Mouse (Mus musculus) urinary bladder, adult 18-20 months (tissue): ENCODE measurements at regions not wholly inside any gene's neighbourhood (a gene's known extent, or its start where the extent isn't known, plus 50 kb on each side); places are given as distances from the start of the nearest gene placed in this dataset.

Experiments
- DNase-seq, 2 experiments: peaks; one replicate each; pipeline ENCODE4 v3.0.0; 2022; ENCODE audit warnings: low spot score in 2 of 2, mixed read lengths in 2 of 2

DNA sequence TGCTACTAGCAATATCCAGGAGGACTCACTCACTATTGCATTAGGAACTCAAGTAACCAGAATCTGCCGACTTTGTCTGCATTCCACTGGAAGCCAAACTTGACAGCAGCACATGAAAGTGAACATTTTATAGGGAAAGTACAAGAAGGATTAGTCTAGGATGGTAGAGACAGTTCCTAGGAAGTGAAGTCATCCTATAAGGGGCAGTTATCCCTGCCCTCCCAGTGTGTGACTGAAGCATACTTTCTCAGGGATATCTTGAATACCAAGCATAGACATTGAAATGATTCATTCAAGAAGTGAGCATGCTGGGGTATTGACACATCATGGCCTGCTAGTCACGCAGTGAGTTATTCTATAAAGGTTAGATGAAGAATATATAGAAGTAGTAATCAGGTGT is 632.2 kb upstream of the Zeb2 start:
- no peak for DNase-seq

DNA sequence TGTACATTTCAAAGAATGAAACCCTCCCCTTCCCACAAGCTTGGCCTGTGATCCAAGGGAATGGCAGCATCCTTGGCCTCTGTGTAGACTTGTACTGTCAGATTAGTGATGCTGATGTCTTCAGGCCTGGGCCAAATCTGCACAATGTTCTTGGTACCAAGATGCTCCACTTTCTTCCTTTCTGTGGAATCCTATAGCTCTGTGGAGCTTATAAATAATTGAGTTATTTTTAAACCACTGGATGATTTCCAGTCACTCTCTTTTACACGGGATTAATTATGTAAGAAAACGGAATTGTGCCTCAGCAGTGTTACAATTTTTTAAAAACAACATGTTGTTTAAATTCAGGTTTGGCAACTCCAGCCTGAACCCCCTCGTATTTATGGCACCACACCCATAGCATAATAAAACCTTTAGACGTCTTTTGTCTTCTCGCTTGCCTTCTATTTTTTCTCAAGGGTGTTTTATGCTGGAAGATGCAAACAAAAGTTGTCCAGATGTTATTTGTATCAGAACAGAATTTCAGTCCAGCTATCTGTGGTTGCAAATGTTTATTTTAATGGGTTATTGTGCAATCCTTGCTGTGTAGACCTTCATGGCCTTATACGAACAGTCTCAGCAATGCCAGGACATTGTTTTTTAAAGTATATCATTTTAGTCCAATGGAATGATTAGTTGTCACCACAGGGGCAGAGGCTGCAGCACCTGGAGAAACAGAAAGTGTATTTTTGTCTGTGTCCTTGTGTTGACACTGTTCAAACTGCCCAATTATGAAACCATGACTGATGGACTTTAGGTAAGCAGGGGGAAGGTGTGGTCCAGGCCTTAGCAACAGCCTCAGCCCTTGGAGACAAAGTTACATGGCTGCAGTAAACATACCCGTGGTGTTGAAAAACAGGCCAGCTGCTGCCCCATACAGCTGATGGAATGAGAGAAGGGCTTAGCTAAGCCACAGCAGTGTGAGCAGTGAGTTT is 630.4 kb upstream of the Zeb2 start:
- peak in 1 of 2 experiments; percentile 22 for DNase-seq

DNA sequence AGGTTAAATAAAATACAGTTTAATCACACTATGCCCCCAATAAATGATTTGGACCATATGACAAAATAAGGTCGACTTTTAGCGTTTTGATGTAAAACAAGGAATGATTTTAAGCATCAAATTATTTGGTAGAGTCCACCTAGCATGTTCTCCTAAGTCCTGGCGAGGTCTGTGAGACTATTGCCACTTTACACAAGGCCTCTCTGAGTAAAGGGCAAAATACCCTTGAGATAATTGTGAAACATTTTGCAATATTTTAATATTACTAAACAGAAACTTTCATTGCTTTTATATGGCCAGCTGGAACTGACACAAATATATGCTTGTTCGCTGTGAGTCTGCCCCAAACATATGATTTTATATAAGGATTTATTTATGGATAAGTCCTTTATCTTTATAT is 629.4 kb upstream of the Zeb2 start:
- no peak for DNase-seq

DNA sequence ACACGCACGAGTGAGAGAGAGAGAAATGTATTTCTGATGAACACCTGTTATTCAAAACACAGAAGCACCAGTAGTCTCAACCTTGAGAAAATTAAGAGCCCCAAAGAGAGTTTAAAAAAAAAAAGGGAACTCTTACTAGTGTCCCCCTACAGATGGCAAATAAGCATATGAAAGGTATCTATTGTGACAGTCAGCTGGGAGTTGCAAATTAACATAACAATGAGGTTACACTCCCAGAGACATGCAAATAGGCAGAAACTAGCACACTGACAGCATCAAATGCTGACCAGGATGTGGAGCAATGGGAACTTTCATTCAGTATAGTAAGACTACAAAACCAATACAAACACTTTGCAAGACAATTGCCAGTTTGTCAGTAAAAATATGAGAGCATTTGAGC is 619.1 kb upstream of the Zeb2 start:
- no peak for DNase-seq

DNA sequence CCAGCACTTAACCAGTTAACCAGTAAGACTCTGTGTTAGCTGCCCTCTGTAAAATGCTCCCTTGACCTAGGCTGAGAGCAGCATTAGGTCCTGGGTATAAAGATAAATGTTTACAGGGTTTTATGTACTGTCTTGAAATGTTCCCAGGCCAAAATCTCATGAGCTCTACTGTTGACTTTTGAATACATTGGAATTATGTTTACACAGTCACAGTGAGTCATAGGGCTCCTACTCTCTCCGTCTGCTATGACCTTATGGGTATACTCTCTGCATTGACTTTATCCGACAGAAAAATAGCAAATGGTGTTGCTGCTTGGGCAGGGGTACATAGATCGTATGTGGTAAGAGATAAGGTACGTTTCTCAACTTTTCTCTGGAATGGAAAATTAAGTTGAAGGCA is 596.8 kb upstream of the Zeb2 start:
- no peak for DNase-seq

DNA sequence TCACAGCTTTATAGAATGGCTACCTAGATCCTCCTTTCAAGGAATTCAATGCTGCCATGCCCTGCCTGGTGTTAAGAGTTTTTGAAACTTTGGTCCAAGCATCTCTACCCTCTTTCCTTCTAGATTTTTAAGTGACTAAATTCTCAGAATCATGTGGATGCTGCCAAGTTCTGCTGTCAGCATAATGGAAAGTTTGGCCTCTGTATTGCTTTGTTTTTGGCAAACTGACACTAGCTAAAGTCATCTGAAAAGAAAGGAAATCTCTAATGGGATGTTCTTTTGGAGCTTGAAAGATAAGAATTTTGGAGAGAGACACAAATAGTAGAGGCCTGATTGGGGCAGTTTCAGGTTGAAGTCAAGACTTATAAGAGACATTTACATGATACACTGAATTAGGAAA is 589.8 kb upstream of the Zeb2 start:
- DNase-seq, result no peak

DNA sequence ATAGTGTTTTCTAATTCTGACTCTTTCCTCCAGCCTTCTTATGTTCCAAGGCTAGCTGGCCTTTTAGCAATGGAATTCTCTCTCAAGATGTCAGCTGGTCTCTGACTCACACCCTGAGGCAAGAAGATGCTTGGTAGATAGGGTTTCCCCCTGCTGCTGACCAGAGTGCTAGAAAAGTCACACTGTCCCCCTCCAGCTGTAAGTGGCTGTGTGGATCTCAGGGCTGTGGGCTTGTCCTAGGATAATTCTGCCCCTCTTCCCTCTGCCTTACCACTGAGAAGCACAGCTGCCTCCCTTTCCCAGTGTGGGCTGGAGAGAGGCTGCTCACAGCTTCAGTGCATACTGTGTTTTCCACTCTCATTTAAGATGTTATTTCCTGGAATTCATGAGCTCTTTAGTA is 585.3 kb upstream of the Zeb2 start:
- DNase-seq, result no peak

DNA sequence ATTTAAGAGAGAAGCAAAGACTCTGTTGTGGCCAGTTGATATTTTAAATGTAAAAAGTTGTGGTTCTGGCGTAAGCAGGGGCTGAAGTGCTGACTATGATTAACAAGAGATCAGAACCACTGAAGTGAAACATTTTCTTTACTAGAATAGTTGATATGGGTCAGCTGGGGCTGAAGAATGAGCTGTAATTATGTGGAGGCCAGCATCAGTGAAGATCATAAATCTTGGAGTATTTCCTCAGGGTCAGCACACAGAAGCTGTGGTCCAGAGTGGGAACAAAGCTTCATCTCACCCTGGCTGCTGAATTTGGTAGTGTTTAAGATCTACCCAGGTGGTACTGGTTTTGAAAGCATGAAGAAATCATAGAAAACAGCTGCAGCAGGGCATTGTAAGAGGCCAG is 583.4 kb upstream of the Zeb2 start:
- no peak for DNase-seq

DNA sequence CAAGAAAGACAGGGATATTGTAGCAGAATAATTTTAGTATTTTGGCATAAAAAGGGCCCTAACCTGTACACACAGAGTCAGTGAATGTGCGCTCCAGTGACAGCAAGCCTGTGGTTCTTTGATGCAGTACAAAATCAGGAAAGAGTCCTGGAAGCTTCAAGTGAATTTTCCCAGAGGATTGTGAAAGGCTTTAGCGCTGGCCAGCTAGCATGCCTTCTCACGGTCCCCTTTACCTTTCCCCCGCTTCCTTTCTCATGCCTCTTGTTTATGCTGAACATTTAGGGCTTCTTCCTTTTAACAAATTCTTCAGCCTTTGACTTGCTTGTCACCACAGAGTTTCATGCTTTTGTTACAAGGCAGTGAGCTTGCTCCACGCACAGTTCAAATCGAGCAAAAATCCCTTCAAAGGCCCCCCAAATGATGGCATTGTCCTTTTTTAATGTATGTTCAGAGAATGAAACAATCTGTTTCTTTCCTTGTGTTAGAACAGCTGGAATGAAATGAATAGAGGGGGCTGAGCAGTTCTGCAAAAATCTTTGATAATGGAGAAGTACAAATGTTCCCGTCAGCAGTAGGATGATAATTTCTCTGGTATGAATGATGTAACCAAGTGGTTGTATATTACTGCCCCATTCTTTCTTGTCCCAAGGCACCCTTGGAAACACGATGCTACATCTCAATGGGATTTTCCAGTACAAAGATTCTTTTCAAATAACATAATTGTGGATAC is 576.3 kb upstream of the Zeb2 start:
- DNase-seq, result no peak

DNA sequence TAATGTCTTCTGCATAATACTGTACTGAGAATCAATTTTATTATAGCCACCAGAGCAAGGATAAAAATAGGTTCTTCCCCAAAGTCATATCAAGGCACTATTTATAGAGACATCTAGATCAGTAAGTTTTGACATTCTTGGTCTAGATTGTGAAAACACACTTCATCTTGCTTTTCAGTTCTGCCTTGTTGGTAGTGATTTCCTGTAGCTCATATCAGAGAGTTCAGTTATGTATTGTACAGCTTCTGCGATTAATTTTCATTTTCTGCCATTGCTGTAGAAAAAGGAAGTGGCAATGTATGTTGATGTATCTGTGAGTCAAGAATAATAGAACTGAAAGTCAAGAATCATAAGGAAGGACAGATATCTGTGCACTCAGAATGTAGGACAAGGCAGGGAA is 575.6 kb upstream of the Zeb2 start:
- no peak for DNase-seq

DNA sequence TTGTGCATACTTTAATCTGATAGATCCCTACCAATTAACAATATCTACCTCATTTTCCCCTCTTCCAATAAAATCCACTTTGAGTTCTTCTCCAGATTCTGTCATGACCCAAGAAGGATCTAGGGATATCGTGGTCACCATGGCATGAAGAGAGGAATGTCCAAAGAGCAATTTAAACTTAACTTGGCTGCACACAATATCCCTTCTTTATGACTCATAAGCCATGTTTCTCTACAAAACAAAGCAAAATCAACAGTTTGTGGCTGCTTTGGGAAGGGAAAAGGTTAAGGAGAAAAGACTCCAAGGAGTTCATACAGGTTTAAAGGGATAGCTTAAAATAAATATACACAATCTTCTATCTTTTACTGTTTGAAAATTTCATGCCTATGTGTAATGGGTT is 571.8 kb upstream of the Zeb2 start:
- no peak for DNase-seq

DNA sequence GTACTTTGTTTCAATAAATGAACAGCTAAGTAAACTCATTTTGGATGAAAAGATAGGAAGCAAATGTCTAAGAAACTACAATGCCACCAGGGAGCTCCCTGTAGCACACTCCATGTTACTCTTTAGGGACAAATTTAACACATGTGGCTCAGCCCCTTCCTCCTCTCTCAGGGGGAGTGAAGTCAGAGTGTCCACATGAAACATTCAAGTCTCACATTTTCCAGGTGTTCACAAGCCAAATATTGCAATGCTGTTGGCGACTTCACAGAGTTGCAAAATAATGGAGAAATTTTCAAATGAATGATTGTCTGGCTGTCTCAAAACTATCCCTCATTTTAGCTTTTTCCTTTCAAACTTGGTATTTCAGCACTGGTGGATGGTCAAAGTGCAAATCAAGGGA is 564.1 kb upstream of the Zeb2 start:
- no peak for DNase-seq

DNA sequence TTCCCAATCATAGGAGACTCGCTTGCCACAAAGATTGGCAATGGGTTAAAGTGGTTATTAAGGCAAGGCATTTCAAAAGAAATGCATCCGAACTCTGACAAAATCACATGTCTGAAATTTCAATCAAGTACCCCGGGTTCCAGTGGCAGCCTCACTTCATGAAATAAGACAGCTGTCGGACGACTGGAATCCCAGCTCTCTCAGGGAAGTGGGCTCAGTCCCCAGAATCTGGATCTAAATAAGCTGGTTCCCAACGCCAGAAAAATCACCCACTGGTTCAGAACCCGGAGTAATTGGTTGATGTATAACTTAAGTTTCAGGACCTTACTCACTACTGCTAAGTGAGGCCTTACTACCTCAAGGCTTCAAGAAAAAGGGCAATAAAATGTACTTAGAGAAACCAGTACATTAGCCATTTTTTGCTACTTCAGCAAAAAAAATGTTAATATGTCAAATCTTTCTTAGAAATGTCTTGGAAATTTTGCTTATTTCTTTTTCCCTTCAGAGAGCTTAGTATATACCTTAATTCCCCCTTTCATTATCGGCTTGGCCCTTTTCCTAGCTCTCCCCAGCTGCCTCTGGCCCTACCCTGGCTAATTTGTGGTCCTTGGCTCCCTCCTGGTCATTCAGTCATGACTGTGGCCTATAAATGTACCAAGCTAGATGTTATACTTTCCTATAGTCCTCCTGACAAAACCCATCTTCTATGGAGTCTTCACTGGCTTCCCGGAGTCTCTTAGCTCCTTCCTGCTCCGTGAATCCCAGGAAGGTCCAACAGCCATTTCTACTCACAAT is 562.1 kb upstream of the Zeb2 start:
- no peak for DNase-seq

DNA sequence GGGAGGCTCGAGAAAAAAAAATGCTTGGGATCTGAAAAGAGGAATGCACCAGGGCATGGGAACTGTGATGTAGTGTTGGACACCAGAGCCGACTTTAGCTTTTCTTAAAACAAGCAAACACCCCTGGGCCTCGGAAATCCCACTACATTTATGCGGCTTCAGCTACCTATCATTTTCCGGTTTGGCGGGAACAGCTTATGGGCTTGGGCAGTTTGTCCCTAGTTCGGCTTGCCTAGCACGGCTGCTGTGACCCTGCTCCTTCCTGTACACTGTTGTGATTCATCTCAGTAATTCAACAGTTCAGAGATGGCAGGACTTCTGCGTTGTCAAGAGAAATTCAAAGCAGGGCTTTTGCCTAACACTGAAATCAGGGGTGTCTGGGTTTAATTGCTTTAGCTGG is 561.5 kb upstream of the Zeb2 start:
- no peak for DNase-seq

DNA sequence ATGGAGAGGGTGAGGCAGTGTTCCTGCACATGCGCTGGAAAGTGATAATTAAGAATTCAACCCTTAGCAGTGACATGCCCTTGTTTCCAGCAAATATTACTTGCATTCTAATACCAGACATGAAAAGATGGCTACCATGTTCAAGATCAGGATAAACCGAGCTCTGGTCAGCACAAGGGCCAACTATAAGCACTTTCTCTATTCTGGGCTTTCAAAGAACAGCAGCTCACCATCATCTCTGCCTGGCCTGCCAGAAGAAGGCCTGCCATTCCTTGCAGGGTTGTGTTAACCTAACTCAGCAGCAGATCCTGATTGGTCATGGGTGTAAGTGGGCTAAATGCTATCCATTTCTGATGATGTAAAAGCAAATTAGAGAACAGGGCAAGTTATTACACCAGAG is 558.6 kb upstream of the Zeb2 start:
- DNase-seq, result no peak

DNA sequence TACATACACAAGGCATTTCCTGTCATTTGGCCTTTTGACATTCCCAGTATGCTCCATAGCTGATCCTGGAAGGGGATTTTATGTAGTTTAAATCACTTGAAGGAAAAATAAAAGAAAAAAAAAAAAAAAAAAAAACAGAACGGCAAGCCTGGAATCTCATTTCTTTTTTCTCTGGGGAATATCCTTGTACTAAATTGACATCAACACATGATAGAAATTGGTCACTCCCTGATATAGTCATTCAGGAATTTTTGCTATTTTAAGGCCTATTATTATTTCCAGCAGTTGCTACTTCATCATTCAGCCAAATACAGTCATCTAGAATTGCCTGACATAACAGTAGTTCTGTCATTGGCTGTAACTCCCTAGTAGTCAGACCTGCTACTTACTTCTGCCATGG is 538.8 kb upstream of the Zeb2 start:
- DNase-seq, result no peak

DNA sequence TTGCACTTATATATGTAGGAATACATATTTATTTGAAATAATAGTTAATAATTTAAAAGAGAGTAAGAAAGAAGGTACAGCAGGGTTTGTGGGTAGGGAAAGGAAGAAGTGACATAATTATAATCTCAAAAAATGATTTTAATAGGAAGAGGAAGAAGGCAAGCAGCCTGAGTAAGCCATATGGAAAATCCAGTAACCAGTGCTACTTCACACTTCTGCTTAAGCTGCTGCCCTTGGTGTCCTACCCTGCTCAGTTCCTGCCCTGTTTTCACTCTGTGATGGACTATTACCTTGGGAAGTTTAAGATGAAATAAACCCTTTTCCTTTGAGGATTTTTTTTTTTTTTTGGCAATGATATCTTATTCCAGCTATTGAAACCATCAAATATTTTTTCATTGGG is 537.5 kb upstream of the Zeb2 start:
- no peak for DNase-seq

DNA sequence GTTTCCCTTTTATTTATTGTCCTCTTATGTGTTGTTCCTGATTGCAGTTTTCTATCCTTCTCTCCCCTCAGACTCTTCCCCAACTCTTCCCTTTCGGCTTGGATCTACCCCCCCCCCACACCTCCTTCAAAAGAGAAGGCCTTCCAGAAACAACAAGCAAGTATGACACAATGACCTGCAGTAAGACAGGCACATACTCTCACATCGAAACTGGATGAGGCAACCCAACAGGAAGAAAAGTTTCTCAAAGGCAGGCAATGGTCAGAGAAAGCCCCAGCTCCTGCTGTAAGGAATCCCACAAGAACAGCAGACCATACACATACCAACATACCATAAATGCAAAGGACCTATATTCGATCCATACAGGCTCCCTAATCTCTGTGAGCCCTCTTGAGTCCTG is 535.8 kb upstream of the Zeb2 start:
- no peak for DNase-seq

DNA sequence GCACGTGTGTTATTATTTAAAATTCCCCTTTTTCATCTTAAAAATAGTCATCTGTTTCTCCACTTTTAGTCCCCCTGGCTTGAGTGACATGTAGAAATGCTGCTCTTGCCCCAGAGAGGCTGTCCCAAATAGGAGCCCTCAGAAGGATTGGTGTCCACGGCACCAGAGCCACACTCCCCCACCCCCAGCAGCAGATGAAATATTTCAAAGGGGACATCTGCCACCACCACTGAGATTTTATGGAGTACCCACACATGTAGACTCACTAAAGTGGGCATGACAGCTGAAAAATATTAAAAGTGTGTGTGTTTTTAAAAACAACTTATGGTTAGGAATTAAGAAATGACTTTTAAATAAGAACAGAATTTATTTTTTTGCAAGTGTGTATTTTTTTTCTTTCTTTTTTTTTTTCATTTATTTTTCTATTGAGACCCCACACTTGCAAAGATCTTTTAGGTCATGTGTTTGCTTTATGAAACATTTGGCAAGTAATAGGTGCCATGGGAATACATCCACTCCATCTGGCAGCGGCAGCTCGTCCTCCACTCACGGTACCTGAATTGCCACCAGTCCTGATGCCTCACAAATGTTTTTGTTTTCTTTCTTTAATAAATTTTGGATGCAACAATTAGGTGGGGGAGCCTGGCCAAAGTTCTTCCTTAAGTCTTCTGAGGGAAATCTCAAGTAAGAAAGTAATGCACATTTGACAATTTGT is 533.2 kb upstream of the Zeb2 start:
- DNase-seq, result no peak

DNA sequence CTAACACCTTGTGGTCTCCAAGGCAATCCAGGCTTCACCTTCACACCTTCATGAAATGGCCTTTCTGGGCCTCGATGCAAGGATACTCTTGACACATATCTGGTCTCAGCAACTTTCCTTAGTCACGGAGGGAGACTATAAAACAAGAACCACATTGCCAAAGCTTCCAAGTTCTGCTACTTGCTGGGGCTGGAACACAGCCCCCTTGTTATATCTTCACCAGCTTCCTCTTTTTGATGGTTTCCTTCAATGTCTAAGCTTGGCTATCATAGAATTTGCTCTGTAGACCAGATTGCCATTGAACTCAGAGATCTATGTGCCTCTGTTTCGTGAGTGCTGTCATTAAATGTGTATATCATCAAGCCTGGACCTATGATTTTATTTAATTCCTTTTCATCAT is 530.7 kb upstream of the Zeb2 start:
- no peak for DNase-seq

DNA sequence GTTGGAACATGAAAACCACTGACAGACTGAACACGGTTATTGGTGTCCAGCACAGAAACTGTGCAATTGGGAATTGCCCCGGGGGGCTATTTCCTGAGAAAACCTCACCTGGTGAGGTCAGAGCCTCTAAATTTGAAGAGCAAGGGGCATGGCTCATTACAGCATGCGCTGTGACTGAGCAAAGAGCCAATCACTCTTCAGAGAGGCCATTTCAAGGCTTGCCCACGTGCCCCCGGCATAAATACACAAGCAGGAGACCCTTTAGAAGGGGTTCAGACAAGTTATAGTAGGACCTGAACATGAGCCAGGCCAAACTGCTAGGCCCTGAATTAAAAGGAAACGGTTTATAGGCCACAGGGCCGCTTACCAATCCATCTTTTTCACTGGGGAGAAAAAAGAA is 512.9 kb upstream of the Zeb2 start:
- DNase-seq, result no peak

DNA sequence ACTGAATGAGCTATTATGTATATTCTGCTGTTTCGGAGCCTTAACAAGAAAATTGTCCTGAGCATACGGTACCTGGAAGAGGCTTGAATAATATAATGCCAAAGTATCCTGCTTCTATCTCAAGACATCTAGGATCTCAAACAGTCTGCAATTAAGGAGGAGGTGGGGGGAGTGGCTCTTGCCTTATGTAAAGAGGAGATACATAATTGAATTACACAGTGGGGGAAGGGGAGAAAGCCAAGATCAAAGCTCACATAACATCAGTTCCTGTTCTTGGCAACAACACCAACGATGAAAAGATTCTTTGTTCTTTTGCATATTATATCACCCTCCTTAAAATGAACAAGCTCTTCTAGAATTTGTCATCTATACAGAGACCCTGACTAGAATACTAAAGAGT is 512.4 kb upstream of the Zeb2 start:
- no peak for DNase-seq
